Mouse (Mus musculus): Measurements from ENCODE around the gene Tril.

Tril gene

GRCm38 (mm10) chr6:53820486-53820985, at the start of gene Tril:
Tril (minus strand) TSS chr6:53820830.
- no peak for DNase-seq (ENCODE audit: low read depth, low spot score)

DNA sequence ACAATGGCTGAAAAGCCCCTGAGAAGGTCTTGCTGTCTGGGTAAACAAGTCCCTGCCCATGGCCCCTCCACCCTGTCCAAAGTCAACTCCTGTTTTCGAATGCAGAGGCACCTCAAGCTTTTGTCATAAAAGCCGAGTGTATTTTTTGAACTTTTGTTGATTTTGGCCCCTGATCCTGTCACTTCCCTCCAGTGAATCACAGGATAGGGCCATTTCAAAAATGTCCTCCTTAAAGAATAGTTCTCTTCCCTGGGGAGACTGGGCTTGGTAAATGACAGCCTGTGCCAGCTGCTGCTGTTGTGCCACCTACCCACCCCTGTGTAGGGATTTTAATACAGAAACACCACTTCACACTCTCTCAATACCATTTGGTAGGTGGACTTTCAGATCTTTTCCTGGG, 42.4 kb upstream of the Tril start:
- DNase-seq (ENCODE audit: low read depth, low spot score): no peak

- no peak for DNase-seq (ENCODE audit: low read depth, low spot score)
Observed at GRCm38 (mm10) chr6:53859106-53859505, 38.5 kb upstream of the Tril start.

DNA sequence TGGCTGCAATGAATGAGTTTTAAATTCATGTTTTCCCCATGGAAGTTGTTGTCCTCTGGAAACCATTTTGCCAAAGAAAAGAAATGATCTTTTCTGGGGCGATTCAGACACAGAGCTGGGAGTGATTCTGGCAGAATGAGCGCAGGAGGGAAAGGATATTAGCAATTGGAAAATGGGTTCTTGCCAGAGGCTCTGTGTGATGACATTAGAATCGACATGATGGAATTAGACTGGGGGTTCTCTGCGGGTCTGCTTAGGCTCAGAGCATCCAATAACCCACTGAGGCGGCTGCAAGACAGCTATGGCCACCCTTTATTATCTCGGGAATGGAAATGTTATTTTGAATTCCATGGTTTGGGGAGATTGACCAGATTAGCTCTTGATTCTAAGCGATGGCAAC, 37.2 kb upstream of the Tril start:
- DNase-seq (ENCODE audit: low read depth, low spot score): no peak

GRCm38 (mm10) chr6:53856775-53857174, 36.1 kb upstream of the Tril start:
- DNase-seq (ENCODE audit: low read depth, low spot score): no peak

DNA sequence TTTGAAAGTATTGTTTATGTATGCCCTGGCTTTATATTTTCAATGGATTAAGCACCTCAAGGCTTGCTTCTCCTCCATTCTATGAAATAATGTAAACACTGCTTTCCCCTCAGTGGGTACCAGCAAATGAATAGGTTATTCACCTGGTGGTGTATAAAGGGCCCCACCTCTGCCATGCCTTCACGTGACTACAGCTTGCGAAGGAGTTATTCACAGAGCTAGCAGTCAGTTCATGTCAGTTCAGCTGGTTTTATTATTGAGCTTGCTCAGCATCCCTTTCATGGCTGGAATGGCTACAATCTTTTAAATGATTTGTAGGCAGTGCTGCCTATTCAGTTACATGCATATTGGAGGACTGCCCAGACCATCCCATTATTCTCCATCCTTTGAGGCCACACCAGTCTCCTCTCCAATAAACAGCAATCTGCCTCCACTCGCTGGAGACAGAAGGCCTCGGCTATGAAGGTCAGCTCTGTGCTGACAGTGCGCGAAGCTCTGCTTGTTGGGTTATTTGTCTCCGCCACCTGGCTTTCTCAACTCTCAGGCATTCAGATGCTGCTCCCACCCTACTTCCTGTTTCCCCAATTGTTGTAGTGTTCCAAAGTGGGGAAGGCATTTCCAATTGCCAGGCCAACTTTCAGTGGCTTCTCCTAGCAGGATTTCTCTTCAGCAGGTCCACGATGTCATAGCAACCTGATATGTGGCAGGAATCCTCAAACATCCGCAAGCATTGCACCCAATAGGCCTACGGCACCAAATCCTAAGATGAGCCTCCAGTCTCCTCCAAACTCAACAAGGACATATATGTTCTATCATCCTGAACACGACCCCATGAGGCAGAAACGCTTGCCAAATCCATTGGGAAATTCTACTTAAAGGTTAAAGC, 34.6 kb upstream of the Tril start:
- DNase-seq (ENCODE audit: low read depth, low spot score): peak; percentile 47

DNA sequence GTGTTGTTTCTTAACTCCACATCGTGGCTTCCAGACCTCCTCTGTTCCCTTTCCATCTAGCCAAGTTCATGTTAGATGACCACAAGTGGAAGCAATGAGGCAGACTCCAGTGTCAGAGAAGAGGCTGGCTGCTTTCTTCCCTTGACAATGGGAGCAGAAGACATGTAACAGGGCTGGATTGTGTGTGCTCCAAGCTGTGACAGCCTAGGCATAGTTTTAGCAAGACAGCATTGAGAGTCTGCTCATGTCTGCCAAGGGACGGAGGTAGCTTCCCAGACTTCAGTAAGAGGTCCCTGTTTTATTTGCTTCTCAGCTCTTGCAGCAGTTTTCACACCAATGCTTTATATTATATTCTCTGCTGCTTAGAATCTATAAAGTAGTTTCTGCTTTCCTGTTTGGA, 33.6 kb upstream of the Tril start:
- DNase-seq (ENCODE audit: low read depth, low spot score): peak; percentile 14

GRCm38 (mm10) chr6:53853546-53853945, 32.9 kb upstream of the Tril start:
- no peak for DNase-seq (ENCODE audit: low read depth, low spot score)

- no peak for DNase-seq (ENCODE audit: low read depth, low spot score)
Observed at GRCm38 (mm10) chr6:53844626-53845025, 24.0 kb upstream of the Tril start.

DNA sequence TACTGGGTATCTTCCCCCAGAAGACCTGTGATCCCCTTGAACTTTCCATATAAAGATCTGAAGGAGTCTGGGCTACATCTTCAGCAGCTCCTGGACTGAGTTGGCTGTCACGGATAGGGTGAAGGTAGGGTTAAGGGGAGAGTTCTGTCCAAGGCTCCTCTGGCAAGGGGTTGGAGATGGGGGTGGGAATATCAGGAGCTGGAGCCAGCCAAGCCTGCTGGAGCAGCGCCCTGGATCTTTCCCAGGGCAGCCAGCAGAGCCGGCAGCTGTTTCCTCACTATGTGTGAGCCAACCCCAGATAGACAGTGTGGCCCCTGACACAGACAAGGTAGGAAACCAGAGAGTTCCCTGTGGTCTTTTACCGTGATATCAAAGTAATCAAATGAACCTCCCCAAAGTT, 4.6 kb upstream of the Tril start:
- no peak for DNase-seq (ENCODE audit: low read depth, low spot score)

GRCm38 (mm10) chr6:53821041-53821501, 441 bp upstream of the Tril start:
- DNase-seq (ENCODE audit: low read depth, low spot score): no peak

- DNase-seq (ENCODE audit: low read depth, low spot score): no peak
Observed at GRCm38 (mm10) chr6:53819761-53820485, 707 bp downstream of the Tril start.

DNA sequence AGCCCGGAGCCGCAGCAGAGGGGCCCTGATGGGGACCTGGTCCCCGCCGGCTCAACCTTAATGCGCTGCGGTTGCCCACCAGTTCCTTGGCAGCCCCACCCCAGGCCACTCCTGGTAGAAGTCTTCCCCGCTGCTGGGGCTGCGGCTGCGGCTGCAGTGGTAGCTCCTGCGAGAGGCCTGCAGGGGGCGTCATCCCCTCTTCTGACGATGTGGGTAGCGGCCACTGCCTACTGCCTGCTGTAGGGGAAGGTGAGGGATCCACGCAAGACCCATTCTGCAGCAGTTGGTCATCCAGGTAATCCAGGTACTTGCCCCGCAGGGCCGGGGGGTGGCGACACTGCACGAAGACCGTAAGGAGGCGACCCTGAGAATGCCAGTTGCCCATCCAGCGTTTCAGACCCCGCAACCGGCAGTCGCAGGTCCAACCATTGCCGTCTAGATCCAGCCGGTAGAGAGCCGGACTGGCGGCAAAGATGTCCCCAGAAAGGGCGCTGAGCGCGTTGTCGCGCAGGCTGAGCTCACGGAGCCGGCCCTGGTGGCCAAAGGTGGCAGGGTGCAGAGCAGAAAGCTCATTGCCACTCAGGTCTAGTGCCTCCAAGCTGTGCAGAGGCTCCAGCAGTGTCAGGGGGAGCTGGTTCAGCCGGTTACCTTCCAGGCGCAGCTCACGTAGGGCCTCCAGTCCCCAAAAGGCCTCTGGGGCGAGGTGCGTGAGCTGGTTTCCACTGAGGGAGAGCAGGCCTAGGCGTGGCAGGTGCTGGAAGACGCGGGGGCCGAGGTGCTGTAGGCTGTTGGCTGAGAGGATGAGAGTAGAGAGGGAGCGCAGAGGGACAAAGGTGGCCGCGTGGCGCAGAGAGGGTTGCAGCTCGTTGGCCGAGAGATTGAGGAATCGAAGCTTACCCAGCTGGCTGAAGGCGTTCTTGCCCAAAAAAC, 1.6 kb downstream of the Tril start:
- no peak for DNase-seq (ENCODE audit: low read depth, low spot score)

DNA sequence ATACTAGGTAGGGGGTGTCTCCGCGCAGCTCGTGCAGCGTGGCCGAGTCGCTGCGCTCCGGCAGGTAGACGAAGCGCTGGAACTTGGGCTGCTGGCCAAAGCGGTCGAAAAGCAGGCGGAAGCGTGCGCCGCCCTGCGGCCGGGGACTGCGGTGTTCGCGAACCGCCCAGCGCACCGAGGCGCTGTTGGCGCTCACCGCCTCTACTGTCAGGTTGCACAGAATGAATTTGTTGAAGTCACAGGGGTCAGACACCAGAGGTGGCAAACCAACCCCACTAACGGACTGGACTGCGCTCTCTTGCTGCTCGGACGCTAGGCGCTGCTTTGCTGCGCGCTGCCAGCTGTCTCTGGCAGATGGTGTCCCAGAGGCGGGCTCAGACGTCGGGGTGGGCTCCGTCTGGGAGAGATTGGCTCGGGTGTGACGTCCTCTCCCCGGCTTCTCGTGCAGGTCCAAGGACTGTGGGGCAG, 2.3 kb downstream of the Tril start:
- no peak for DNase-seq (ENCODE audit: low read depth, low spot score)

DNA sequence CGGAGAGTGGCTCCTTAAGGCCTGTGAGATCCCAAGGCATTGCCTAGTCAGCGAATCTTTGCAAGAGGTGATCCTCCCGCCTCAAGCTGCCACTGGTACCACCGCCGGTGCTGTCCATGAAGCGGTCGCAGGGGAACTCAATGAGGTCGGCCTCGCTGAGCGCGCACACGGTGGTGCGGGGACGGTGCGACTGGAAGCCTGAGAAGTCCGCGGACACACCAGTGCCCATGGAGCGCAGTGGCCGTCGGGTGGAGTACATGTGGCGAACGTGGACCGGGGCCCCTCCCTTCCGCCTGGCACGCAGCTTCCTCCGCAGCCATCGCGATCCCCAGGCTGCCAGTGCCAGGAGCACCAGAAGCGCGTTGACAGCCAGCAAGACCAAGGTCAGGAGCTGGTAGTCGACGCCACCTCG, 2.9 kb downstream of the Tril start:
- DNase-seq (ENCODE audit: low read depth, low spot score): no peak

DNA sequence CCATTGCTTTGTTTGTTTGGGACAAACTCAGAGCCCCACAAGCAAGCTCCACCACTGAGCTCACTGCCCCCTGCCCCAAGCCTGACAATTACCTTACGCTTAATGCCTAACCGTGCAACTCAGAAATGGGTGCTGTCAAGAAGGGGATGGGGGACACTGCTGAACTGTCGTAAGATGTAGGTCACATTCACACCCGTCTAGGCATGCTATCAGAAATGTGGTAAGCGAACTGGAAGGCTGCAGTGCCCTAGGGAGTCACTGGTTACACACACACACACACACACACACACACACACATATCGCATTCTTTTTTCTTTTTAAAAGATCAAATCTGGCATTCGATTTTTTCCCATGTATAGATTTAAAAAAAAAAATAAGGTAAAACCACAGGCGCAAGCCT, 4.0 kb downstream of the Tril start:
- no peak for DNase-seq (ENCODE audit: low read depth, low spot score)

DNA sequence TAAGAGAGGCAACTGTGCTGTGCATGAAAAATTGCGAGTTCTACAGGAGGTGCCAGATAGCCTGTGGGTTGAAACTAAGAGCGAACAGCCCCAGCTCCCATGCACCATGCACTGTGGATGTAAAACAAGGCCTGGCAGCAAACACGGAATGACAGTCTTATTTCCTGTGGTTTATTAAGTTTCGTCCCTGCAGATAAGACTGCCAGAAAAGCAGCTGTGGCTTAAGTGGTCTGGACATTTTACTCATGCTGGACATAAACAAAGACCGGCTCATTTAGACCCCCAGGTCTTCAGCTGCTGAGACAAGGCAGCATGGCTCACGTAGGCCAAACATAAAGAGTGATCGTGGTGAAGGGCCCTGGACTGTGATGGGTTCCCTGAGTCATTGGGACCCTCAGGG, 4.9 kb downstream of the Tril start:
- DNase-seq (ENCODE audit: low read depth, low spot score): no peak

DNA sequence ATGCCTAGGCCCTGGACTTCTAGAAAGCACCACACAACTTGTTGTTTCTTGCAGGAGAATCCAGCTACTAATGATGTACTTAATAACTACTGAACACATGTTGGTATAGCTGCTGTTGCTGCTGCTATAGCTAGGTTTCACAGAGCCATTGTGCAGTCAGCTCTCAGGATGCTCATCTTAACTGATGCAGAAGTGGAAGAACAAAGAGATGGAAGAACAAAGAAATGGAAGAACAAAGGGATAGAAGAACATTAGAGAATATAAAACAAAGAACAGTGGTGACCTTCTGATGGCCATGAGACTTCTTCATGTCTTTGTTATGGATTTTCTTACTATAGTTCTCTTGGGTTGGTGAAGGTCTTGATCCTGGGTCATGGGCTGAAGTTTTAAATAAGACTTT, 6.4 kb downstream of the Tril start:
- DNase-seq (ENCODE audit: low read depth, low spot score): no peak

- DNase-seq (ENCODE audit: low read depth, low spot score): no peak
Observed at GRCm38 (mm10) chr6:53812242-53812641, 8.4 kb downstream of the Tril start.

- no peak for DNase-seq (ENCODE audit: low read depth, low spot score)
Observed at GRCm38 (mm10) chr6:53808801-53809200, 11.8 kb downstream of the Tril start.

DNA sequence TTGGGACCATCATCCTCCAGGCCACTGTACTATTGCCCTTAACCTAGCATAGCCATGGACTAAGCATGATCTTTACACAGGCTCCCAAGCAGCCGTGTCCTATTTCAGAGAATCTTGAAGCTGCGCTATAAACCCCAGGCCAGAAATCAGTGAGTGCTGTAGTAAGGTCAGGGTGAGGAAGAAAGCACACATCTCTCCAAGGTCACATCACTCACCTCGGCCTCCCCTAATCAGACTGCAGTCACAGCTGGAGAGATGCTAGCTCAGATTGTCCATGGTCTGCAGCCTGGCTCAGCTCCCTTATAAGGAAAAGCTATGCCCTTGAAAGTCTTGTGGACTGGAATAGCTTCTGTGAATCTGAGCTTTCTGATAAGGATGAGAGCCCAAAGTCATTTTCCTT, 13.4 kb downstream of the Tril start:
- no peak for DNase-seq (ENCODE audit: low read depth, low spot score)
